Mouse (Mus musculus): ENCODE measurements around the gene Tsc22d4.

- TF ChIP-seq CTCF (IDR thresholded peaks at IDR 0.05; ENCODE audit: borderline replicate concordance, control insufficient read depth, extremely low read depth, insufficient read depth, low read length, poor library complexity) (no peak), POLR2A (IDR thresholded peaks at IDR 0.05; ENCODE audit: control insufficient read depth, extremely low read depth, insufficient read depth, low read length, poor library complexity) (no peak)
Observed at GRCm38 (mm10) chr5:137742836-137743235, 2.7 kb upstream of the Tsc22d4 start.
